10 mouse cellular contexts compared by ENCODE assay signal in genomic region chr13:46907861-46908260, GRCm38 (mm10). TPM values are rescaled to one million over a fixed set of nuclear protein-coding genes. Genes with fewer than 3 reads are reported as not detected.
DNase-seq lines count a peak whose midpoint lies in the region; ATAC-seq and TF ChIP-seq lines count a peak whose summit lies in the region.
"Had no signal": no experiment of that assay in that cellular context is flagged by ENCODE, and none has a peak within 500 bp of the region (broad histone marks: within the 10 kb centered on the region; RNA-seq: fewer than 3 reads in every experiment).

No protein-coding gene starts in this region.

- no peak overlapping the region for H3K4me2 ChIP-seq in lung, embryonic 14.5 days
- H3K4me2 ChIP-seq in hindbrain, embryonic 14.5 days (replicated peaks): 0 out of 2 replicates have a peak overlapping the region, but pooled peaks have one; percentile 13

- no peak for TF ChIP-seq POLR2A in lung, adult 2 months (IDR thresholded peaks at IDR 0.05; ENCODE audit: borderline replicate concordance, extremely low read depth, low read depth, low read length)

- TF ChIP-seq CTCF in lung, embryonic 14.5 days (IDR thresholded peaks at IDR 0.05; ENCODE audit: low read depth): no peak
- no peak for TF ChIP-seq CTCF in lung, adult 2 months (IDR thresholded peaks at IDR 0.05; ENCODE audit: insufficient read depth, low read length)

- H3K9me3 ChIP-seq in lung, embryonic 14.5 days (ENCODE audit: low read depth, low read length): no peaks in the 10 kb centered on the region
- H3K9me3 ChIP-seq in hindbrain, embryonic 14.5 days (ENCODE audit: control insufficient read depth, low read length): no peaks in the 10 kb centered on the region

- no peak overlapping the region for H3K27ac ChIP-seq in lung, embryonic 14.5 days (ENCODE audit: low read depth)
- H3K27ac ChIP-seq in hindbrain, embryonic 14.5 days: no peak overlapping the region

- H3K4me3 ChIP-seq in lung, embryonic 14.5 days (ENCODE audit: low read depth, low read length): no peak overlapping the region
- H3K4me3 ChIP-seq in lung, adult 2 months (replicated peaks; ENCODE audit: extremely low read depth, low read depth, low read length): no peak overlapping the region
- no peak overlapping the region for H3K4me3 ChIP-seq in hindbrain, embryonic 14.5 days (replicated peaks; ENCODE audit: low read length)

- WGBS in lung, embryonic 14.5 days: 61% methylated on average over 10 of the region's 10 CpGs
- WGBS in lung, adult 2 months: 45% methylated on average over 10 of the region's 10 CpGs
- WGBS in hindbrain, embryonic 14.5 days: 25% methylated on average over 10 of the region's 10 CpGs

- ATAC-seq in lung, embryonic 14.5 days (ENCODE audit: insufficient read depth): no peak
- no peak for ATAC-seq in hindbrain, embryonic 14.5 days (ENCODE audit: low FRiP score)

- DNase-seq in embryo, embryonic 10.5 days (ENCODE audit: low spot score): peak; percentile 40
- no peak for DNase-seq in embryo, embryonic 10 days (ENCODE audit: low spot score)
- peak; percentile 44 for DNase-seq in lung, embryonic 14.5 days
- DNase-seq in lung, adult 2 months: no peak
- DNase-seq in adrenal gland, postnatal 10 days: peak; percentile 22
- DNase-seq in hindbrain, embryonic 14.5 days (ENCODE audit: low spot score): no peak
- no peak for DNase-seq in left cerebral cortex, adult 8-10 months (ENCODE audit: low spot score in 2 of 2)
- DNase-seq in gastrocnemius, postnatal 10 days: no peak
- DNase-seq: cerebellum, adult 9-11 months; kidney, adult 8-10 months had no signal

- no peaks in the 10 kb centered on the region for H3K27me3 ChIP-seq in lung, embryonic 14.5 days (ENCODE audit: insufficient read depth, low read length)
- no peaks in the 10 kb centered on the region for H3K27me3 ChIP-seq in hindbrain, embryonic 14.5 days (ENCODE audit: control insufficient read depth, insufficient read depth, low read length)

- H3K9ac ChIP-seq in lung, embryonic 14.5 days: no peak overlapping the region
- H3K9ac ChIP-seq in hindbrain, embryonic 14.5 days: no peak overlapping the region

- H3K36me3 ChIP-seq in lung, embryonic 14.5 days (ENCODE audit: insufficient read depth): no peaks in the 10 kb centered on the region
- no peaks in the 10 kb centered on the region for H3K36me3 ChIP-seq in hindbrain, embryonic 14.5 days (replicated peaks; ENCODE audit: control insufficient read depth, insufficient read depth)

- peaks cover 16% of the 10 kb centered on the region; the same call in 1 of the 2 replicates for H3K4me1 ChIP-seq in lung, embryonic 14.5 days (ENCODE audit: insufficient read depth)
- peaks cover 17% of the 10 kb centered on the region for H3K4me1 ChIP-seq in lung, adult 2 months (ENCODE audit: control insufficient read depth, insufficient read depth, low read length)
- H3K4me1 ChIP-seq in hindbrain, embryonic 14.5 days (replicated peaks; ENCODE audit: control insufficient read depth, insufficient read depth, low read length): peaks cover 29% of the 10 kb centered on the region

RNA-seq across cellular contexts. Expression of gene Kif13a, which starts 21.8 kb away (rescaled TPM):
- 35.4 and 40.4 TPM in 2 replicates for polyA plus RNA-seq in lung, embryonic 14.5 days (2014; fragmentation: Nextera tagmentation; extraction: Ambion mirVana)
- 39.9 and 52.3 TPM in 2 replicates for polyA plus RNA-seq in lung, adult 2 months (2012; rRNA removed)
- 10 to 100 TPM; 29.3 to 38.6 TPM for total RNA-seq in adrenal gland, postnatal 10 days (2021)
- polyA plus RNA-seq in hindbrain, embryonic 14.5 days (2014; fragmentation: Nextera tagmentation; extraction: Ambion mirVana): 14.3 and 15.0 TPM in 2 replicates
- 10 to 100 TPM; 25.6 to 27.6 (median 26.7) TPM for total RNA-seq in left cerebral cortex, adult 8-10 months (2022)
- total RNA-seq in gastrocnemius, postnatal 10 days (2021): 10 to 100 TPM; 55.7 to 60.3 TPM

Comparison
In these comparisons a context has a peak if more than half of its experiments do, and no peak if none do; other contexts are left out.
1. DNase-seq: peak in embryo, embryonic 10.5 days (single experiment), lung, embryonic 14.5 days (single experiment) and adrenal gland, postnatal 10 days (single experiment); none in embryo, embryonic 10 days (single experiment), lung, adult 2 months (single experiment), hindbrain, embryonic 14.5 days (single experiment), left cerebral cortex, adult 8-10 months (0 of 2) and gastrocnemius, postnatal 10 days (single experiment).